Mouse (Mus musculus) hindbrain, embryonic 15.5 days (tissue): ENCODE measurements around the gene Trappc11. TPM values are rescaled to one million over a fixed set of nuclear protein-coding genes. Genes with fewer than 3 reads are reported as not detected.

Experiments
- ATAC-seq: fragments of 200-750 bp; cut with Nextera tagmentation; 2 replicates; pipeline ENCODE4 v1.8.0; 2017; ENCODE audit warnings: low read depth, moderate number of reproducible peaks, moderate TSS enrichment; ENCODE audit not compliant: low FRiP score
- H3K27ac ChIP-seq: fragments of 300-500 bp; sonication (generic); replicated peaks from 2 replicates; pipeline ENCODE4 v1.5.1; 2015; ENCODE audit warnings: mild to moderate bottlenecking, inconsistent platforms
- H3K27me3 ChIP-seq: fragments of 300-500 bp; sonication (generic); 2 replicates; pipeline ENCODE4 v1.6.1; 2015; ENCODE audit warnings: control low read depth, inconsistent platforms
- H3K36me3 ChIP-seq: fragments of 300-500 bp; sonication (generic); 2 replicates; pipeline ENCODE4 v1.6.1; 2015; ENCODE audit warnings: control low read depth, inconsistent platforms
- H3K4me1 ChIP-seq: fragments of 300-500 bp; sonication (generic); replicated peaks from 2 replicates; pipeline ENCODE4 v1.6.1; 2015; ENCODE audit warnings: control low read depth, inconsistent platforms
- H3K4me2 ChIP-seq: fragments of 300-500 bp; sonication (generic); 2 replicates; pipeline ENCODE4 v1.6.1; 2015; ENCODE audit warnings: moderate library complexity, mild to moderate bottlenecking, inconsistent platforms
- H3K4me3 ChIP-seq: fragments of 300-500 bp; sonication (generic); 2 replicates; pipeline ENCODE4 v1.5.1; 2015; ENCODE audit warnings: mild to moderate bottlenecking, inconsistent platforms
- H3K9ac ChIP-seq: fragments of 300-500 bp; sonication (generic); 2 replicates; pipeline ENCODE4 v1.6.1; 2015; ENCODE audit warnings: inconsistent platforms
- H3K9me3 ChIP-seq: fragments of 300-500 bp; sonication (generic); 2 replicates; pipeline ENCODE4 v1.6.1; 2016; ENCODE audit warnings: control low read depth, inconsistent platforms
- WGBS: fragments of 180-500 bp; shearing (Covaris S2); methylation state at CpG from one replicate; pipeline ENCODE4 v1.1.7; 2015; 5-methylcytosine and 5-hydroxymethylcytosine counted together
- polyA plus RNA-seq: library from polyadenylated mRNA; unstranded; fragments of >200 nt; fragmentation: Nextera tagmentation; extraction: Ambion mirVana; gene quantifications from 2 replicates; pipeline ENCODE4 v1.2.1, GENCODE M21; 2015

Gene Trappc11
- polyA plus RNA-seq: 39.7 and 40.6 TPM in 2 replicates

- peak within 1 kb of the TSS; percentile 85 for H3K9ac ChIP-seq
- H3K27me3 ChIP-seq: no peaks in the 10 kb centered on the region
- H3K4me1 ChIP-seq: peaks cover 30% of the 10 kb centered on the region
- peak within 1 kb of the TSS; percentile 72 for H3K4me2 ChIP-seq
- peak; percentile 100 for ATAC-seq
- peak within 1 kb of the TSS; percentile 88 for H3K4me3 ChIP-seq
- H3K9me3 ChIP-seq: no peaks in the 10 kb centered on the region
- WGBS: under 1% methylated on average over 65 of the region's 65 CpGs
- peak within 1 kb of the TSS; percentile 89 for H3K27ac ChIP-seq
- H3K36me3 ChIP-seq: peaks cover 9% of the 10 kb centered on the region
Observed at GRCm38 (mm10) chr8:47533344-47534125, at the start of gene Trappc11, which contains the start of gene Rwdd4a. Gene Trappc11 (minus strand): TSS chr8:47533470. Gene Rwdd4a (plus strand): TSS chr8:47533664.

GRCm38 (mm10) chr8:47581454-47581853 is 48.2 kb upstream of the Trappc11 start:
- Histone ChIP-seq H3K4me1 (no peaks in the 10 kb centered on the region), H3K27ac (no peak overlapping the region), H3K4me3 (no peak overlapping the region), H3K4me2 (no peak overlapping the region), H3K9ac (no peak overlapping the region), H3K36me3 (no peaks in the 10 kb centered on the region), H3K9me3 (no peaks in the 10 kb centered on the region), H3K27me3 (no peaks in the 10 kb centered on the region)
- peak; percentile 69; the same call in 1 of the 2 replicates for ATAC-seq
- WGBS: 71% methylated on average over 7 of the region's 7 CpGs

GRCm38 (mm10) chr8:47573482-47573881 is 40.2 kb upstream of the Trappc11 start:
- Histone ChIP-seq H3K9ac (no peak overlapping the region), H3K36me3 (no peaks in the 10 kb centered on the region)

GRCm38 (mm10) chr8:47570161-47570560 is 36.9 kb upstream of the Trappc11 start:
- H3K9me3 ChIP-seq: no peaks in the 10 kb centered on the region
- H3K36me3 ChIP-seq: no peaks in the 10 kb centered on the region
- no peaks in the 10 kb centered on the region for H3K4me1 ChIP-seq
- ATAC-seq: no peak
- no peak overlapping the region for H3K27ac ChIP-seq
- no peak overlapping the region for H3K9ac ChIP-seq
- no peak overlapping the region for H3K4me2 ChIP-seq
- no peaks in the 10 kb centered on the region for H3K27me3 ChIP-seq
- no peak overlapping the region for H3K4me3 ChIP-seq
- 89% methylated on average over 6 of the region's 6 CpGs for WGBS

More at GRCm38 (mm10) chr8:47573482-47573881, 40.2 kb upstream of the Trappc11 start:
- ATAC-seq: no peak
- Histone ChIP-seq H3K9me3 (no peaks in the 10 kb centered on the region), H3K27me3 (no peaks in the 10 kb centered on the region), H3K27ac (no peak overlapping the region), H3K4me1 (no peaks in the 10 kb centered on the region), H3K4me2 (no peak overlapping the region), H3K4me3 (no peak overlapping the region)
- WGBS: 86% methylated on average over 7 of the region's 7 CpGs

GRCm38 (mm10) chr8:47568098-47568497 is 34.8 kb upstream of the Trappc11 start:
- ATAC-seq: no peak
- Histone ChIP-seq H3K4me2 (no peak overlapping the region), H3K9me3 (no peaks in the 10 kb centered on the region), H3K27me3 (no peaks in the 10 kb centered on the region), H3K27ac (no peak overlapping the region), H3K36me3 (no peaks in the 10 kb centered on the region), H3K9ac (no peak overlapping the region), H3K4me1 (no peaks in the 10 kb centered on the region), H3K4me3 (no peak overlapping the region)
- 92% methylated on average over 5 of the region's 5 CpGs for WGBS

- H3K4me2 ChIP-seq: no peak overlapping the region
- H3K9ac ChIP-seq: no peak overlapping the region
- H3K4me3 ChIP-seq: no peak overlapping the region
- no peaks in the 10 kb centered on the region for H3K4me1 ChIP-seq
- H3K36me3 ChIP-seq: no peaks in the 10 kb centered on the region
- no peaks in the 10 kb centered on the region for H3K27me3 ChIP-seq
- ATAC-seq: no peak
- no peaks in the 10 kb centered on the region for H3K9me3 ChIP-seq
- WGBS: 91% methylated on average over 6 of the region's 6 CpGs
- no peak overlapping the region for H3K27ac ChIP-seq
Observed at GRCm38 (mm10) chr8:47566551-47566950, 33.3 kb upstream of the Trappc11 start.

GRCm38 (mm10) chr8:47560801-47561200 is 27.5 kb upstream of the Trappc11 start:
- no peak for ATAC-seq
- Histone ChIP-seq H3K4me3 (no peak overlapping the region), H3K4me2 (no peak overlapping the region), H3K9me3 (no peaks in the 10 kb centered on the region), H3K27me3 (no peaks in the 10 kb centered on the region), H3K4me1 (no peaks in the 10 kb centered on the region), H3K27ac (no peak overlapping the region), H3K9ac (no peak overlapping the region), H3K36me3 (no peaks in the 10 kb centered on the region)
- 91% methylated on average over 7 of the region's 7 CpGs for WGBS

GRCm38 (mm10) chr8:47558274-47558673 is 25.0 kb upstream of the Trappc11 start:
- no peak for ATAC-seq
- Histone ChIP-seq H3K4me2 (no peak overlapping the region), H3K27ac (no peak overlapping the region), H3K4me1 (no peaks in the 10 kb centered on the region), H3K9ac (no peak overlapping the region), H3K9me3 (no peaks in the 10 kb centered on the region), H3K27me3 (no peaks in the 10 kb centered on the region), H3K4me3 (no peak overlapping the region), H3K36me3 (0 out of 2 replicates have a peak, but pooled peaks cover 2% of the 10 kb centered on the region)
- 44% methylated on average over 7 of the region's 7 CpGs for WGBS

- no peak overlapping the region for H3K27ac ChIP-seq
- no peak overlapping the region for H3K4me2 ChIP-seq
- 85% methylated on average over 7 of the region's 7 CpGs for WGBS
- no peaks in the 10 kb centered on the region for H3K4me1 ChIP-seq
- H3K36me3 ChIP-seq: peaks cover 10% of the 10 kb centered on the region
- no peaks in the 10 kb centered on the region for H3K27me3 ChIP-seq
- no peak overlapping the region for H3K9ac ChIP-seq
- no peak overlapping the region for H3K4me3 ChIP-seq
- ATAC-seq: no peak
- H3K9me3 ChIP-seq: no peaks in the 10 kb centered on the region
Observed at GRCm38 (mm10) chr8:47556446-47556845, 23.2 kb upstream of the Trappc11 start.

GRCm38 (mm10) chr8:47553613-47554012 is 20.3 kb upstream of the Trappc11 start:
- Histone ChIP-seq H3K27ac (no peak overlapping the region), H3K4me3 (no peak overlapping the region), H3K9ac (no peak overlapping the region), H3K4me1 (no peaks in the 10 kb centered on the region), H3K27me3 (no peaks in the 10 kb centered on the region), H3K9me3 (no peaks in the 10 kb centered on the region), H3K4me2 (no peak overlapping the region), H3K36me3 (peaks cover 37% of the 10 kb centered on the region)
- ATAC-seq: no peak
- WGBS: 83% methylated on average over 6 of the region's 6 CpGs

GRCm38 (mm10) chr8:47547102-47547501 is 13.8 kb upstream of the Trappc11 start:
- WGBS: 98% methylated on average over 10 of the region's 10 CpGs
- no peaks in the 10 kb centered on the region for H3K4me1 ChIP-seq
- H3K4me3 ChIP-seq: no peak overlapping the region
- no peak overlapping the region for H3K27ac ChIP-seq
- peaks cover 85% of the 10 kb centered on the region for H3K36me3 ChIP-seq
- H3K27me3 ChIP-seq: no peaks in the 10 kb centered on the region
- no peaks in the 10 kb centered on the region for H3K9me3 ChIP-seq
- ATAC-seq: no peak
- H3K9ac ChIP-seq: no peak overlapping the region
- no peak overlapping the region for H3K4me2 ChIP-seq

- Histone ChIP-seq H3K4me1 (no peaks in the 10 kb centered on the region), H3K27me3 (no peaks in the 10 kb centered on the region), H3K4me2 (no peak overlapping the region), H3K9ac (no peak overlapping the region), H3K4me3 (no peak overlapping the region), H3K9me3 (no peaks in the 10 kb centered on the region), H3K36me3 (peaks cover 64% of the 10 kb centered on the region), H3K27ac (no peak overlapping the region)
- ATAC-seq: no peak
- 92% methylated on average over 5 of the region's 5 CpGs for WGBS
Observed at GRCm38 (mm10) chr8:47544094-47544493, 10.8 kb upstream of the Trappc11 start.
